Mouse (Mus musculus): Measurements from ENCODE around the gene Scfd2. TPM values are rescaled to one million over a fixed set of nuclear protein-coding genes. Genes with fewer than 3 reads are reported as not detected.

Gene Scfd2
- polyA plus RNA-seq, 1 experiment from 2014 or later: 13.9 TPM

GRCm38 (mm10) chr5:74233808-74234207 is 297.8 kb downstream of the Scfd2 start:
- ATAC-seq (ENCODE audit: low read depth) (no peak), DNase-seq (no peak)
- Histone ChIP-seq H3K9me3 (replicated peaks) (no peaks in the 10 kb centered on the region), H3K4me2 (no peak overlapping the region), H3K4me1 (replicated peaks) (peaks cover 12% of the 10 kb centered on the region), H3K27me3 (no peaks in the 10 kb centered on the region), H3K27ac (no peak overlapping the region), H3K9ac (no peak overlapping the region), H3K36me3 (no peaks in the 10 kb centered on the region), H3K4me3 (replicated peaks) (no peak overlapping the region)
- WGBS (ENCODE audit: insufficient replicate concordance): 53% methylated on average over 7 of the region's 7 CpGs

GRCm38 (mm10) chr5:74230525-74230924 is 301.0 kb downstream of the Scfd2 start:
- ATAC-seq (ENCODE audit: low read depth): no peak
- Histone ChIP-seq H3K9me3 (replicated peaks) (no peaks in the 10 kb centered on the region), H3K4me2 (no peak overlapping the region), H3K4me3 (replicated peaks) (no peak overlapping the region), H3K4me1 (replicated peaks) (peaks cover 12% of the 10 kb centered on the region), H3K27me3 (no peaks in the 10 kb centered on the region), H3K9ac (no peak overlapping the region), H3K27ac (no peak overlapping the region), H3K36me3 (no peaks in the 10 kb centered on the region)
- no peak for DNase-seq
- WGBS (ENCODE audit: insufficient replicate concordance): 74% methylated on average over 2 of the region's 2 CpGs

GRCm38 (mm10) chr5:74229775-74230413 is 301.7 kb downstream of the Scfd2 start:
- no peak for ATAC-seq (ENCODE audit: low read depth)
- Histone ChIP-seq H3K4me1 (replicated peaks) (peaks cover 10% of the 10 kb centered on the region), H3K9ac (no peak overlapping the region), H3K4me3 (replicated peaks) (no peak overlapping the region), H3K36me3 (no peaks in the 10 kb centered on the region), H3K27ac (no peak overlapping the region), H3K9me3 (replicated peaks) (no peaks in the 10 kb centered on the region), H3K27me3 (no peaks in the 10 kb centered on the region), H3K4me2 (no peak overlapping the region)
- 47% methylated on average over 11 of the region's 11 CpGs for WGBS (ENCODE audit: insufficient replicate concordance)
- no peak for DNase-seq

GRCm38 (mm10) chr5:74228938-74229337 is 302.6 kb downstream of the Scfd2 start:
- no peak overlapping the region for H3K9ac ChIP-seq
- H3K27me3 ChIP-seq: no peaks in the 10 kb centered on the region
- ATAC-seq (ENCODE audit: low read depth) (no peak), DNase-seq (no peak)
- H3K4me2 ChIP-seq: no peak overlapping the region
- H3K27ac ChIP-seq: no peak overlapping the region
- no peaks in the 10 kb centered on the region for H3K9me3 ChIP-seq (replicated peaks)
- H3K4me3 ChIP-seq (replicated peaks): no peak overlapping the region
- 40% methylated on average over 1 of the region's 1 CpGs for WGBS (ENCODE audit: insufficient replicate concordance)
- peaks cover 10% of the 10 kb centered on the region for H3K4me1 ChIP-seq (replicated peaks)
- H3K36me3 ChIP-seq: no peaks in the 10 kb centered on the region

GRCm38 (mm10) chr5:74227352-74227751 is 304.2 kb downstream of the Scfd2 start:
- Histone ChIP-seq H3K27ac (no peak overlapping the region), H3K4me2 (no peak overlapping the region), H3K9me3 (replicated peaks) (no peaks in the 10 kb centered on the region), H3K27me3 (no peaks in the 10 kb centered on the region), H3K9ac (no peak overlapping the region), H3K4me3 (replicated peaks) (no peak overlapping the region), H3K36me3 (no peaks in the 10 kb centered on the region), H3K4me1 (replicated peaks) (peaks cover 10% of the 10 kb centered on the region)
- WGBS (ENCODE audit: insufficient replicate concordance): 78% methylated on average over 6 of the region's 6 CpGs
- ATAC-seq (ENCODE audit: low read depth) (no peak), DNase-seq (no peak)

- Histone ChIP-seq H3K4me1 (replicated peaks) (peaks cover 10% of the 10 kb centered on the region), H3K4me3 (replicated peaks) (no peak overlapping the region), H3K27ac (no peak overlapping the region), H3K27me3 (no peaks in the 10 kb centered on the region), H3K9me3 (replicated peaks) (no peaks in the 10 kb centered on the region), H3K9ac (no peak overlapping the region), H3K36me3 (no peaks in the 10 kb centered on the region), H3K4me2 (no peak overlapping the region)
- 70% methylated on average over 5 of the region's 5 CpGs for WGBS (ENCODE audit: insufficient replicate concordance)
- ATAC-seq (ENCODE audit: low read depth) (no peak), DNase-seq (no peak)
These were observed 305.4 kb downstream of the Scfd2 start for GRCm38 (mm10) chr5:74226183-74226582.

GRCm38 (mm10) chr5:74224480-74224879 is 307.1 kb downstream of the Scfd2 start:
- Histone ChIP-seq H3K27ac (no peak overlapping the region), H3K4me2 (no peak overlapping the region), H3K9ac (no peak overlapping the region), H3K4me3 (replicated peaks) (no peak overlapping the region), H3K27me3 (no peaks in the 10 kb centered on the region), H3K9me3 (replicated peaks) (no peaks in the 10 kb centered on the region), H3K36me3 (no peaks in the 10 kb centered on the region), H3K4me1 (replicated peaks) (no peaks in the 10 kb centered on the region)
- DNase-seq (no peak), ATAC-seq (ENCODE audit: low read depth) (no peak)
- 79% methylated on average over 6 of the region's 6 CpGs for WGBS (ENCODE audit: insufficient replicate concordance)

- DNase-seq (no peak), ATAC-seq (ENCODE audit: low read depth) (no peak)
- H3K27me3 ChIP-seq: no peaks in the 10 kb centered on the region
- H3K4me1 ChIP-seq (replicated peaks): no peaks in the 10 kb centered on the region
- no peak overlapping the region for H3K4me2 ChIP-seq
- H3K27ac ChIP-seq: no peak overlapping the region
- H3K4me3 ChIP-seq (replicated peaks): no peak overlapping the region
- H3K9me3 ChIP-seq (replicated peaks): no peaks in the 10 kb centered on the region
- H3K9ac ChIP-seq: no peak overlapping the region
- 79% methylated on average over 4 of the region's 4 CpGs for WGBS (ENCODE audit: insufficient replicate concordance)
- no peaks in the 10 kb centered on the region for H3K36me3 ChIP-seq
These were observed 308.9 kb downstream of the Scfd2 start for GRCm38 (mm10) chr5:74222626-74223025.

GRCm38 (mm10) chr5:74218524-74218923 is 313.0 kb downstream of the Scfd2 start:
- ATAC-seq (ENCODE audit: low read depth): no peak
- Histone ChIP-seq H3K4me2 (no peak overlapping the region), H3K36me3 (no peaks in the 10 kb centered on the region), H3K27ac (no peak overlapping the region), H3K4me1 (replicated peaks) (no peaks in the 10 kb centered on the region), H3K27me3 (no peaks in the 10 kb centered on the region), H3K4me3 (replicated peaks) (no peak overlapping the region), H3K9me3 (replicated peaks) (no peaks in the 10 kb centered on the region), H3K9ac (no peak overlapping the region)
- DNase-seq: no peak
- 76% methylated on average over 4 of the region's 4 CpGs for WGBS (ENCODE audit: insufficient replicate concordance)

GRCm38 (mm10) chr5:74215125-74215524 is 316.4 kb downstream of the Scfd2 start:
- Histone ChIP-seq H3K4me2 (no peak overlapping the region), H3K27ac (no peak overlapping the region), H3K9me3 (replicated peaks) (no peaks in the 10 kb centered on the region), H3K27me3 (no peaks in the 10 kb centered on the region), H3K36me3 (no peaks in the 10 kb centered on the region), H3K9ac (no peak overlapping the region), H3K4me3 (replicated peaks) (no peak overlapping the region), H3K4me1 (replicated peaks) (no peaks in the 10 kb centered on the region)
- ATAC-seq (ENCODE audit: low read depth): no peak
- WGBS (ENCODE audit: insufficient replicate concordance): 50% methylated on average over 4 of the region's 4 CpGs
- no peak for DNase-seq

- Histone ChIP-seq H3K27me3 (no peaks in the 10 kb centered on the region), H3K9ac (no peak overlapping the region), H3K4me2 (no peak overlapping the region), H3K36me3 (no peaks in the 10 kb centered on the region), H3K9me3 (replicated peaks) (no peaks in the 10 kb centered on the region), H3K4me1 (replicated peaks) (no peaks in the 10 kb centered on the region), H3K4me3 (replicated peaks) (no peak overlapping the region), H3K27ac (no peak overlapping the region)
- no peak for ATAC-seq (ENCODE audit: low read depth)
- no peak for DNase-seq
- 44% methylated on average over 7 of the region's 7 CpGs for WGBS (ENCODE audit: insufficient replicate concordance)
These were observed 317.0 kb downstream of the Scfd2 start for GRCm38 (mm10) chr5:74214501-74215110.

- ATAC-seq (ENCODE audit: low read depth): no peak
- no peaks in the 10 kb centered on the region for H3K36me3 ChIP-seq
- no peak for DNase-seq
- H3K4me3 ChIP-seq (replicated peaks): no peak overlapping the region
- no peak overlapping the region for H3K4me2 ChIP-seq
- 53% methylated on average over 11 of the region's 11 CpGs for WGBS (ENCODE audit: insufficient replicate concordance)
- H3K9ac ChIP-seq: no peak overlapping the region
- peaks cover 3% of the 10 kb centered on the region; the same call in 1 of the 2 replicates for H3K4me1 ChIP-seq (replicated peaks)
- no peaks in the 10 kb centered on the region for H3K9me3 ChIP-seq (replicated peaks)
- H3K27me3 ChIP-seq: no peaks in the 10 kb centered on the region
- no peak overlapping the region for H3K27ac ChIP-seq
These were observed 320.2 kb downstream of the Scfd2 start for GRCm38 (mm10) chr5:74211346-74211745.

Data from liver, embryonic 13.5 days (tissue).